Mouse (Mus musculus): ENCODE measurements around the gene Chrd. TPM values are rescaled to one million over a fixed set of nuclear protein-coding genes. Genes with fewer than 3 reads are reported as not detected.

Chrd gene
- polyA plus RNA-seq, 1 experiment from 2014 or later: 8.5 TPM

- H3K36me3 ChIP-seq: peaks cover 20% of the 10 kb centered on the region
- H3K27me3 ChIP-seq: no peaks in the 10 kb centered on the region
- H3K4me2 ChIP-seq (replicated peaks): no peak overlapping the region
- no peak overlapping the region for H3K4me3 ChIP-seq (replicated peaks)
- no peak overlapping the region for H3K9ac ChIP-seq
- WGBS: 59% methylated on average over 4 of the region's 4 CpGs
- ATAC-seq (ENCODE audit: insufficient number of reproducible peaks, low FRiP score, low TSS enrichment, low read depth): no peak
- H3K9me3 ChIP-seq (replicated peaks): no peaks in the 10 kb centered on the region
- H3K27ac ChIP-seq (replicated peaks): no peak overlapping the region
- H3K4me1 ChIP-seq: peaks cover 11% of the 10 kb centered on the region
These were observed 10.2 kb upstream of the Chrd start for GRCm38 (mm10) chr16:20722736-20723135.

GRCm38 (mm10) chr16:20723247-20723646, 9.7 kb upstream of the Chrd start:
- no peak for ATAC-seq (ENCODE audit: insufficient number of reproducible peaks, low FRiP score, low TSS enrichment, low read depth)
- WGBS: 25% methylated on average over 4 of the region's 4 CpGs

GRCm38 (mm10) chr16:20724338-20724748, 8.6 kb upstream of the Chrd start:
- no peaks in the 10 kb centered on the region for H3K27me3 ChIP-seq
- peaks cover 20% of the 10 kb centered on the region for H3K36me3 ChIP-seq
- H3K27ac ChIP-seq (replicated peaks): no peak overlapping the region
- ATAC-seq (ENCODE audit: insufficient number of reproducible peaks, low FRiP score, low TSS enrichment, low read depth): peak; percentile 76; the same call in 1 of the 2 replicates
- H3K4me3 ChIP-seq (replicated peaks): no peak overlapping the region
- no peak overlapping the region for H3K4me2 ChIP-seq (replicated peaks)
- H3K4me1 ChIP-seq: 0 out of 2 replicates have a peak, but pooled peaks cover 4% of the 10 kb centered on the region
- no peak overlapping the region for H3K9ac ChIP-seq
- WGBS: 43% methylated on average over 5 of the region's 5 CpGs
- no peaks in the 10 kb centered on the region for H3K9me3 ChIP-seq (replicated peaks)

More at GRCm38 (mm10) chr16:20723247-20723646, 9.7 kb upstream of the Chrd start:
- Histone ChIP-seq H3K27ac (replicated peaks) (no peak overlapping the region), H3K9ac (no peak overlapping the region), H3K36me3 (peaks cover 20% of the 10 kb centered on the region), H3K27me3 (no peaks in the 10 kb centered on the region), H3K9me3 (replicated peaks) (no peaks in the 10 kb centered on the region), H3K4me1 (peaks cover 11% of the 10 kb centered on the region), H3K4me2 (replicated peaks) (no peak overlapping the region), H3K4me3 (replicated peaks) (no peak overlapping the region)

GRCm38 (mm10) chr16:20725321-20725720, 7.6 kb upstream of the Chrd start:
- H3K27ac ChIP-seq (replicated peaks): no peak overlapping the region
- no peaks in the 10 kb centered on the region for H3K27me3 ChIP-seq
- ATAC-seq (ENCODE audit: insufficient number of reproducible peaks, low FRiP score, low TSS enrichment, low read depth): no peak
- no peak overlapping the region for H3K4me3 ChIP-seq (replicated peaks)
- no peak overlapping the region for H3K4me2 ChIP-seq (replicated peaks)
- WGBS: 72% methylated on average over 7 of the region's 7 CpGs
- no peaks in the 10 kb centered on the region for H3K9me3 ChIP-seq (replicated peaks)
- H3K9ac ChIP-seq: no peak overlapping the region
- H3K36me3 ChIP-seq: peaks cover 16% of the 10 kb centered on the region
- H3K4me1 ChIP-seq: 0 out of 2 replicates have a peak, but pooled peaks cover 4% of the 10 kb centered on the region

GRCm38 (mm10) chr16:20725750-20726149, 7.2 kb upstream of the Chrd start:
- no peak for ATAC-seq (ENCODE audit: insufficient number of reproducible peaks, low FRiP score, low TSS enrichment, low read depth)
- H3K4me3 ChIP-seq (replicated peaks): no peak overlapping the region
- no peaks in the 10 kb centered on the region for H3K9me3 ChIP-seq (replicated peaks)
- no peak overlapping the region for H3K27ac ChIP-seq (replicated peaks)
- H3K4me1 ChIP-seq: 0 out of 2 replicates have a peak, but pooled peaks cover 4% of the 10 kb centered on the region
- no peak overlapping the region for H3K4me2 ChIP-seq (replicated peaks)
- H3K9ac ChIP-seq: no peak overlapping the region
- 78% methylated on average over 4 of the region's 4 CpGs for WGBS
- H3K27me3 ChIP-seq: no peaks in the 10 kb centered on the region
- H3K36me3 ChIP-seq: peaks cover 16% of the 10 kb centered on the region

- 54% methylated on average over 1 of the region's 1 CpGs for WGBS
- Histone ChIP-seq H3K4me3 (replicated peaks) (no peak overlapping the region), H3K9ac (no peak overlapping the region), H3K4me2 (replicated peaks) (no peak overlapping the region), H3K27ac (replicated peaks) (no peak overlapping the region), H3K36me3 (peaks cover 14% of the 10 kb centered on the region), H3K4me1 (0 out of 2 replicates have a peak, but pooled peaks cover 4% of the 10 kb centered on the region), H3K27me3 (no peaks in the 10 kb centered on the region), H3K9me3 (replicated peaks) (no peaks in the 10 kb centered on the region)
- ATAC-seq (ENCODE audit: insufficient number of reproducible peaks, low FRiP score, low TSS enrichment, low read depth): no peak
These were observed 6.5 kb upstream of the Chrd start for GRCm38 (mm10) chr16:20726384-20726783.

GRCm38 (mm10) chr16:20730293-20730711, 2.6 kb upstream of the Chrd start:
- H3K9me3 ChIP-seq (replicated peaks): no peaks in the 10 kb centered on the region
- WGBS: 41% methylated on average over 5 of the region's 5 CpGs
- no peak overlapping the region for H3K27ac ChIP-seq (replicated peaks)
- H3K36me3 ChIP-seq: no peaks in the 10 kb centered on the region
- H3K4me1 ChIP-seq: peaks cover 28% of the 10 kb centered on the region
- no peak for ATAC-seq (ENCODE audit: insufficient number of reproducible peaks, low FRiP score, low TSS enrichment, low read depth)
- H3K4me2 ChIP-seq (replicated peaks): no peak overlapping the region
- no peak overlapping the region for H3K9ac ChIP-seq
- no peak overlapping the region for H3K4me3 ChIP-seq (replicated peaks)
- peaks cover 17% of the 10 kb centered on the region for H3K27me3 ChIP-seq

- ATAC-seq (ENCODE audit: insufficient number of reproducible peaks, low FRiP score, low TSS enrichment, low read depth): no peak
- Histone ChIP-seq H3K4me1 (peaks cover 28% of the 10 kb centered on the region), H3K9me3 (replicated peaks) (no peaks in the 10 kb centered on the region), H3K9ac (no peak overlapping the region), H3K4me2 (replicated peaks) (0 out of 2 replicates have a peak overlapping the region, but pooled peaks have one; percentile 97), H3K4me3 (replicated peaks) (no peak overlapping the region), H3K36me3 (0 out of 2 replicates have a peak, but pooled peaks cover 1% of the 10 kb centered on the region), H3K27ac (replicated peaks) (no peak overlapping the region), H3K27me3 (peaks cover 27% of the 10 kb centered on the region)
- WGBS: 67% methylated on average over 5 of the region's 5 CpGs
These were observed 1.2 kb upstream of the Chrd start for GRCm38 (mm10) chr16:20731688-20732087.

- peak overlapping the region; percentile 97 for H3K4me2 ChIP-seq (replicated peaks)
- peak overlapping the region; percentile 63 for H3K9ac ChIP-seq
- H3K27me3 ChIP-seq: peaks cover 27% of the 10 kb centered on the region
- under 1% methylated on average over 29 of the region's 30 CpGs for WGBS
- ATAC-seq (ENCODE audit: insufficient number of reproducible peaks, low FRiP score, low TSS enrichment, low read depth): peak; percentile 29
- no peaks in the 10 kb centered on the region for H3K9me3 ChIP-seq (replicated peaks)
- H3K4me3 ChIP-seq (replicated peaks): peak overlapping the region; percentile 70
- H3K4me1 ChIP-seq: peaks cover 28% of the 10 kb centered on the region
- H3K36me3 ChIP-seq: 0 out of 2 replicates have a peak, but pooled peaks cover 6% of the 10 kb centered on the region
- peak overlapping the region; percentile 87 for H3K27ac ChIP-seq (replicated peaks)
These were observed 539 bp upstream of the Chrd start for GRCm38 (mm10) chr16:20732251-20732924.

- Histone ChIP-seq H3K4me2 (replicated peaks) (peak within 1 kb of the TSS; percentile 97), H3K9me3 (replicated peaks) (no peaks in the 10 kb centered on the region), H3K9ac (peak within 1 kb of the TSS; percentile 63), H3K36me3 (0 out of 2 replicates have a peak, but pooled peaks cover 6% of the 10 kb centered on the region), H3K4me1 (peaks cover 28% of the 10 kb centered on the region), H3K4me3 (replicated peaks) (peak within 1 kb of the TSS; percentile 70), H3K27me3 (peaks cover 27% of the 10 kb centered on the region), H3K27ac (replicated peaks) (peak within 1 kb of the TSS; percentile 87; the same call in 1 of the 2 replicates)
- no peak for ATAC-seq (ENCODE audit: insufficient number of reproducible peaks, low FRiP score, low TSS enrichment, low read depth)
- 7% methylated on average over 45 of the region's 45 CpGs for WGBS
These were observed 1.1 kb downstream of the Chrd start, which contains the start of gene Thpo for GRCm38 (mm10) chr16:20733731-20734730. TSS of gene Thpo (minus strand) at chr16:20734511.

GRCm38 (mm10) chr16:20735651-20736050, 2.7 kb downstream of the Chrd start:
- Histone ChIP-seq H3K4me3 (replicated peaks) (no peak overlapping the region), H3K36me3 (0 out of 2 replicates have a peak, but pooled peaks cover 6% of the 10 kb centered on the region), H3K27me3 (peaks cover 27% of the 10 kb centered on the region), H3K27ac (replicated peaks) (no peak overlapping the region), H3K4me2 (replicated peaks) (no peak overlapping the region), H3K4me1 (peaks cover 28% of the 10 kb centered on the region), H3K9me3 (replicated peaks) (no peaks in the 10 kb centered on the region), H3K9ac (no peak overlapping the region)
- ATAC-seq (ENCODE audit: insufficient number of reproducible peaks, low FRiP score, low TSS enrichment, low read depth): no peak
- 79% methylated on average over 5 of the region's 5 CpGs for WGBS

Data from embryonic facial prominence, embryonic 15.5 days (tissue).